Mouse (Mus musculus) cerebral cortex, adult 2 months (tissue): ENCODE results near the gene Chuk.

Source experiments
- WGBS: fragments of 180-500 bp; shearing (Covaris S2); methylation state at CpG from one replicate; pipeline ENCODE4 v1.1.7; 2018; 5-methylcytosine and 5-hydroxymethylcytosine counted together

Chuk gene

GRCm38 (mm10) chr19:44030024-44030423 lies 77.3 kb downstream of the Chuk start:
- 95% methylated on average over 5 of the region's 5 CpGs for WGBS

GRCm38 (mm10) chr19:44028972-44029371 lies 78.3 kb downstream of the Chuk start, which contains the start of gene Cyp2c23:
TSS of gene Cyp2c23 (minus strand) at chr19:44029208.
- 65% methylated on average over 8 of the region's 8 CpGs for WGBS

GRCm38 (mm10) chr19:44026956-44027530 lies 80.2 kb downstream of the Chuk start:
- 75% methylated on average over 8 of the region's 8 CpGs for WGBS

GRCm38 (mm10) chr19:44024921-44025585 lies 82.2 kb downstream of the Chuk start:
- WGBS: 64% methylated on average over 13 of the region's 13 CpGs
